Mouse (Mus musculus) thymus, postnatal 10 days (tissue): Measurements from ENCODE around the gene Csf2rb.

Source experiments
- DNase-seq, 2 experiments: peaks; one replicate each; pipeline ENCODE4 v3.0.0; 2021; ENCODE audit warnings: low spot score in 2 of 2

Csf2rb gene

GRCm38 (mm10) chr15:78378556-78378955 lies 53.0 kb downstream of the Csf2rb start:
- DNase-seq, result no peak

GRCm38 (mm10) chr15:78380208-78380607 lies 54.7 kb downstream of the Csf2rb start:
- DNase-seq, result no peak

GRCm38 (mm10) chr15:78380741-78381140 lies 55.2 kb downstream of the Csf2rb start:
- no peak for DNase-seq

- no peak for DNase-seq
Observed at GRCm38 (mm10) chr15:78382115-78382514, 56.6 kb downstream of the Csf2rb start.

- no peak for DNase-seq
Observed at GRCm38 (mm10) chr15:78383450-78384219, 58.1 kb downstream of the Csf2rb start.

- DNase-seq, result no peak
Observed at GRCm38 (mm10) chr15:78384220-78385116, 58.9 kb downstream of the Csf2rb start.

- no peak for DNase-seq
Observed at GRCm38 (mm10) chr15:78385564-78385963, 60.0 kb downstream of the Csf2rb start.

GRCm38 (mm10) chr15:78390855-78391254 lies 65.3 kb downstream of the Csf2rb start:
- peak; percentile 19 to 31 for DNase-seq

- DNase-seq, result no peak
Observed at GRCm38 (mm10) chr15:78395478-78395962, 70.0 kb downstream of the Csf2rb start, which contains the start of gene Tex33. Tex33 (minus strand) TSS chr15:78395912.

GRCm38 (mm10) chr15:78401345-78401744 lies 75.8 kb downstream of the Csf2rb start:
- no peak for DNase-seq

GRCm38 (mm10) chr15:78401921-78402320 lies 76.4 kb downstream of the Csf2rb start:
- no peak for DNase-seq

- DNase-seq, result no peak
Observed at GRCm38 (mm10) chr15:78402423-78402822, 76.9 kb downstream of the Csf2rb start.

- DNase-seq, result no peak
Observed at GRCm38 (mm10) chr15:78403301-78403741, 77.8 kb downstream of the Csf2rb start.
